Mouse (Mus musculus) liver, embryonic 14.5 days (tissue): ENCODE data around the gene Tmc6. TPM values are rescaled to one million over a fixed set of nuclear protein-coding genes. Genes with fewer than 3 reads are reported as not detected.

Source experiments
- ATAC-seq: fragments of 200-750 bp; cut with Nextera tagmentation; 2 replicates; pipeline ENCODE4 v1.8.0; 2017; ENCODE audit warnings: moderate number of reproducible peaks, mild to moderate bottlenecking, moderate library complexity; ENCODE audit not compliant: insufficient read depth
- DNase-seq, 3 experiments: peaks; one replicate each; pipeline ENCODE4 v3.0.0-alpha.2; 2012 to 2013; ENCODE audit warnings: low read depth in 3 of 3, low spot score in 3 of 3
- H3K27ac ChIP-seq: fragments of 300-500 bp; sonication (generic); 2 replicates; pipeline ENCODE4 v1.5.1; 2014; ENCODE audit warnings: moderate library complexity, mild to moderate bottlenecking, control low read depth, inconsistent platforms
- H3K27me3 ChIP-seq: fragments of 300-500 bp; sonication (generic); 2 replicates; pipeline ENCODE4 v1.6.1; 2014; ENCODE audit warnings: mild to moderate bottlenecking, low read length, moderate library complexity; ENCODE audit not compliant: control insufficient read depth, insufficient read depth
- H3K36me3 ChIP-seq: fragments of 300-500 bp; sonication (generic); replicated peaks from 2 replicates; pipeline ENCODE4 v1.6.1; 2014; ENCODE audit warnings: low read depth; ENCODE audit not compliant: control insufficient read depth, insufficient read depth
- H3K4me1 ChIP-seq, 2 experiments: fragments of 200-500 bp in 1 of 2; fragments of 300-500 bp in 1 of 2; sonication (generic) in 1 of 2; replicated peaks; 2 replicates each; pipeline ENCODE4 v1.6.1; 2012 to 2014; ENCODE audit warnings: antibody characterized with exemption in 1 of 2, inconsistent platforms in 1 of 2, low read length in 1 of 2; ENCODE audit not compliant: control insufficient read depth in 2 of 2, insufficient read depth in 2 of 2
- H3K4me2 ChIP-seq: fragments of 300-500 bp; sonication (generic); 2 replicates; pipeline ENCODE4 v1.6.1; 2014; ENCODE audit warnings: low read depth, mild to moderate bottlenecking, control low read depth, moderate library complexity
- H3K4me3 ChIP-seq, 2 experiments: fragments of 200-500 bp in 1 of 2; fragments of 300-500 bp in 1 of 2; sonication (generic) in 1 of 2; 2 replicates each; pipeline ENCODE4 v1.5.1; 2012 to 2014; ENCODE audit warnings: low read depth in 2 of 2, low read length in 2 of 2, mild to moderate bottlenecking in 2 of 2, control low read depth in 1 of 2, inconsistent platforms in 1 of 2, moderate library complexity in 1 of 2; ENCODE audit not compliant: insufficient read depth in 1 of 2
- H3K9ac ChIP-seq: fragments of 300-500 bp; sonication (generic); replicated peaks from 2 replicates; pipeline ENCODE4 v1.6.1; 2014; ENCODE audit warnings: mild to moderate bottlenecking, control low read depth, moderate library complexity
- H3K9me3 ChIP-seq: fragments of 300-500 bp; sonication (generic); 2 replicates; pipeline ENCODE4 v1.6.1; 2016; ENCODE audit warnings: low read length, mixed read lengths; ENCODE audit not compliant: control insufficient read depth
- CTCF ChIP-seq: IDR thresholded peaks from 2 replicates; pipeline ENCODE4 v1.5.1; 2016; ENCODE audit warnings: antibody characterized with exemption, low read depth, control low read depth
- EP300 ChIP-seq: IDR thresholded peaks from 2 replicates; pipeline ENCODE4 v1.6.1; 2016; ENCODE audit warnings: antibody characterized with exemption, low read depth
- WGBS: fragments of 180-500 bp; shearing (Covaris S2); extraction: QIAGEN DNeasy Blood & Tissue Kit; methylation state at CpG from one replicate; pipeline ENCODE4 v1.1.7; 2014; ENCODE audit not compliant: insufficient replicate concordance; 5-methylcytosine and 5-hydroxymethylcytosine counted together
- polyA plus RNA-seq, 2 experiments: library from polyadenylated mRNA; depleted of rRNA in 1 of 2; stranded (reverse) in 1 of 2; unstranded in 1 of 2; fragments of >200 nt; fragmentation: Nextera tagmentation in 1 of 2; extraction: Ambion mirVana in 1 of 2; gene quantifications; 2 replicates each; pipeline versions ENCODE4 v1.2.1 to v1.2.3; 2012 to 2014

The Tmc6 gene
- polyA plus RNA-seq, 2 experiments = 40.5 to 51.8 TPM

DNA sequence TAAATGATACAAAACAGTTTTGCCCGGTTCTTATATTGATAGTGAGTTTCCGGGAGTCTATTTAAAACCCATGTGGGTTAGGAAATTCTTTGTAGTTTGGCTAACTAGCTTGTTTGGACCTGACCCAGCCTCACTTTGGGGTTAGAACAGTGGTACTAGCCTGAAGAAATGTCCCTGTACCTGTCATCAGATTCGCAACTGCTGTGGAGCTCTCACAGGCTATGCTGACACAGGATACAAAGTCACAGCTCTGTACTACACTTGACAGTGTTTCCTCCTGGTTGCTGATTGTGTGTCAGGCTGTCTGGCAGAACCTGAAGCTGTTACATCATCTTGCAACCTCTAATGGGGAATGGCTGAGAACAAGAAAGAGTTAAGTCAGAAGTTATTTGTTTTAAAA is 52.7 kb downstream of the Tmc6 start:
- Histone ChIP-seq H3K4me1 (peaks cover 0 to 3% of the 10 kb centered on the region in 2 experiments; a peak in 1 of 4 replicates), H3K4me3 (no peak overlapping the region), H3K27ac (no peak overlapping the region), H3K36me3 (no peaks in the 10 kb centered on the region), H3K27me3 (no peaks in the 10 kb centered on the region), H3K9ac (no peak overlapping the region), H3K9me3 (no peaks in the 10 kb centered on the region), H3K4me2 (no peak overlapping the region)
- DNase-seq = no peak
- ATAC-seq = no peak
- 82% methylated on average over 3 of the region's 3 CpGs for WGBS
- TF ChIP-seq CTCF (no peak), EP300 (no peak)

DNA sequence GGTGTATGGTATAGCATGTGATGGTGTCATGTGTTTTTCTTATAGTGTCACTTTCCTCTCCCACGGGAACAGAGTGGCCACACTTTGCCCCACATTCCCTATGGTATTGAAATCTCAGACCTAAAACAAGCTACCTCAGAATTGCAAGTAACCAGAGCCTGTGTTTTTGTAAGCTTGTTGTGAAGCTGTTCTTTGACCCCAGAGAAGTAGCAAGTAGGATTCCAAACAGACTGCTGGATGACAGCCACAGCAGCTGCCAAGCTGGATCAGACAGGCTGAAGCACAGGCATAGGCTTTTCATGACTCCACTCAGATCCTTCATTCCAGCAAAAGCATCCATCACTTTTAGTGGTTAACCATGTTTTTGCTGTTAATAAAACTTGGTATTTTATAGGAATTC is 53.2 kb downstream of the Tmc6 start:
- 68% methylated on average over 1 of the region's 1 CpGs for WGBS
- Histone ChIP-seq H3K9me3 (no peaks in the 10 kb centered on the region), H3K27me3 (no peaks in the 10 kb centered on the region), H3K4me1 (peaks cover 0 to 4% of the 10 kb centered on the region in 2 experiments; a peak in 1 of 4 replicates), H3K36me3 (no peaks in the 10 kb centered on the region), H3K4me3 (no peak overlapping the region), H3K4me2 (no peak overlapping the region), H3K9ac (no peak overlapping the region), H3K27ac (no peak overlapping the region)
- no peak for TF ChIP-seq CTCF
- TF ChIP-seq EP300 = no peak
- DNase-seq (no peak), ATAC-seq (no peak)

GRCm38 (mm10) chr11:117728245-117728644 is 53.8 kb downstream of the Tmc6 start:
- no peaks in the 10 kb centered on the region for H3K36me3 ChIP-seq
- ATAC-seq = no peak
- H3K27me3 ChIP-seq = no peaks in the 10 kb centered on the region
- H3K9me3 ChIP-seq = no peaks in the 10 kb centered on the region
- H3K4me2 ChIP-seq = no peak overlapping the region
- no peak for TF ChIP-seq EP300
- TF ChIP-seq CTCF = no peak
- H3K4me3 ChIP-seq = no peak overlapping the region
- no peak overlapping the region for H3K9ac ChIP-seq
- DNase-seq = no peak
- no peak overlapping the region for H3K27ac ChIP-seq
- 77% methylated on average over 5 of the region's 5 CpGs for WGBS
- H3K4me1 ChIP-seq = peaks cover 0 to 4% of the 10 kb centered on the region in 2 experiments; a peak in 1 of 4 replicates

GRCm38 (mm10) chr11:117727031-117727430 is 55.0 kb downstream of the Tmc6 start:
- TF ChIP-seq CTCF (no peak), EP300 (no peak)
- H3K36me3 ChIP-seq = no peaks in the 10 kb centered on the region
- H3K27me3 ChIP-seq = no peaks in the 10 kb centered on the region
- H3K4me1 ChIP-seq = peaks cover 0 to 4% of the 10 kb centered on the region in 2 experiments; a peak in 1 of 4 replicates
- H3K4me3 ChIP-seq = no peak overlapping the region
- no peak overlapping the region for H3K9ac ChIP-seq
- H3K27ac ChIP-seq = no peak overlapping the region
- no peaks in the 10 kb centered on the region for H3K9me3 ChIP-seq
- DNase-seq = no peak
- WGBS = 59% methylated on average over 4 of the region's 4 CpGs
- no peak overlapping the region for H3K4me2 ChIP-seq
- ATAC-seq = no peak

- no peak for TF ChIP-seq CTCF
- no peak for TF ChIP-seq EP300
- no peak overlapping the region for H3K27ac ChIP-seq
- H3K36me3 ChIP-seq = peaks cover 3% of the 10 kb centered on the region
- no peak overlapping the region for H3K4me3 ChIP-seq
- H3K4me1 ChIP-seq = peaks cover 0 to 4% of the 10 kb centered on the region in 2 experiments; a peak in 1 of 4 replicates
- H3K4me2 ChIP-seq = no peak overlapping the region
- no peaks in the 10 kb centered on the region for H3K27me3 ChIP-seq
- H3K9me3 ChIP-seq = no peaks in the 10 kb centered on the region
- DNase-seq (no peak), ATAC-seq (no peak)
- H3K9ac ChIP-seq = no peak overlapping the region
- 42% methylated on average over 6 of the region's 6 CpGs for WGBS
These were observed 57.2 kb downstream of the Tmc6 start for GRCm38 (mm10) chr11:117724604-117725301.
